Mouse (Mus musculus): Measurements from ENCODE around the gene Dok4.

Dok4 gene

DNA sequence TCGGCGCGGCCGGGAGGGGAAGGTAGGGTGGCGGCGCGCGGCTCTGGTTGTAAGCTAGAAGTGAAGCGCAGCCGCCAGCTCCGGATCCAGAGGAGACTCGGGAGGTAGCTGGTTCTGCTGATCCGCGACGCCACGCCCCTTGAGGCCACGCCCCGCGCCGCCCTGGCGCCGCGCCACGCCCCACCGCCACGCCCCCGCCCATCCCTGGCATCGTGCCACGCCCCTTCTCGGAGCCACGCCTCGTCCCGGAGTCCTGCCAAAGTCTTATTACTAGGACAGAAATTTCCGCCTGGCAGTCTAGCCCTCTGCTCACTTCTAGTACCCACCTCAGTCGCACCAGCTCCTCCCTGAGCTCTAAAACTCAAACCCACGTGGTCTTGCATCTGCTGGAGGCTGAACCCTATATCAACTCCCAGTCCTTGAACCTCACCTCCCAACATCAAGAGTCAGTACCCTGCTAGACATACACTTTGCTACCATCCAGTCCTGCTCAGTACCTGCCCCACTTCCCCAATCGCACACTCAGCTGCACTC, at the start of gene Dok4:
TSS of gene Dok4 (minus strand) at position 134 of the 534 bp plus-strand sequence.
- peak; percentile 83 for DNase-seq (ENCODE audit: low spot score)

GRCm38 (mm10) chr8:94923405-94923804, 47.3 kb upstream of the Dok4 start, which contains the start of gene Adgrg5:
Gene Adgrg5, plus strand, starts transcription at chr8:94923694.
- DNase-seq (ENCODE audit: low spot score) = no peak

- DNase-seq (ENCODE audit: low spot score) = no peak
These were observed 46.5 kb upstream of the Dok4 start for GRCm38 (mm10) chr8:94922602-94923001.

GRCm38 (mm10) chr8:94922176-94922575, 46.0 kb upstream of the Dok4 start:
- DNase-seq (ENCODE audit: low spot score) = no peak

DNA sequence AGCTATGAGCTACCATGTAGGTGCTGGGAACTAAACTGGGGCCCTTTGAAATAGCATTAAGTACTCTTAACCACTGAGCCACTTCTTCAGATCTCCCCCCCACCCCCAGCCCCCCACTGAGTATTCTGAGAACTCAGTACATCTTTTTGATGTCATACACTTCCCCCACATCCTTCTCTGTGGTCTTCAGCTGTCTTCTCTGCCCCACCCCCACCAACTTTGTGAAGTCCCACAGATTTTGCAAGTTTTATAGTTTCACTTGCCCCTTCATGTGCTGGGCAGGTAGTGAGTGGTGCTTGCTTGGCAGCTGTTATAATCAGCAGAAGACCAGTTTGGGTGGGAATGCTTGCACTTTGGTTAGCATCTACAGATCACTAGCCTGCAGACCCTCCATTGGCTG, 43.1 kb upstream of the Dok4 start:
- DNase-seq (ENCODE audit: low spot score) = no peak

- no peak for DNase-seq (ENCODE audit: low spot score)
These were observed 41.8 kb upstream of the Dok4 start, which contains the start of gene Ccdc102a for GRCm38 (mm10) chr8:94917851-94918495. Gene Ccdc102a, minus strand, starts transcription at chr8:94918098.

GRCm38 (mm10) chr8:94917352-94917751, 41.2 kb upstream of the Dok4 start:
- DNase-seq (ENCODE audit: low spot score) = peak; percentile 54

- DNase-seq (ENCODE audit: low spot score) = no peak
These were observed 40.8 kb upstream of the Dok4 start for GRCm38 (mm10) chr8:94916960-94917324.

DNA sequence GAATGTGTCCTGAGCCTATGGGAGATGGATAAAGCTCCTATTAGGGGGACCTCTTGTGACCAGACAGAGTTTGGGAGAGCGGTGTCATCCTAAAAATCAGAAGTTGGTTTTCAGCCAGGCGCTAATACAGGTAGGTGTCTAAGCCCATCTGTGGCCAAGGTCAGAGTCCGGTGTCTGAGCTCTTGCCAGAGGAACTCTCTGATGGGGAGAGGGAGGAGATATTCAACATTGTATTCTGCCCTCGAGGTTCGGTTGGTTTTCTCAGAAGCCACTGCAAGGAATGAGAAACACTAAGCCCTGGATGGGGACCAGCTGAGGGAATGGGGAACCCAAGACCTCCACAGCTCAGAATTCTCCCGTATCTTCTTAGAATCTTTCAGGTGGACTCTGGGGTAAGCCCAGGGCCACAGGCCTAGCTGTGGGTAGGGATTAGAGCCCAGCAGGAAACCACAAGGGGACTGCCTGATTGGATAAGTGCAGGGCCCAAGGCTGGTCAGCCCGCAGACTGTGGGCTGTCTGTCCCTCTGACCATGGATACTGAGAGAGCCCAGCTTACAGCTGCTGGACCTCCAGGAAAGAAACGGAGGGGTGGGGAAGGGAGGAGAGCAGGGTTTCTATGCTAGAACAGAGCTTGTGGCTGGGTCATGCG, 40.3 kb upstream of the Dok4 start:
- DNase-seq (ENCODE audit: low spot score) = no peak

GRCm38 (mm10) chr8:94914701-94915101, 38.6 kb upstream of the Dok4 start:
- DNase-seq (ENCODE audit: low spot score) = no peak

DNA sequence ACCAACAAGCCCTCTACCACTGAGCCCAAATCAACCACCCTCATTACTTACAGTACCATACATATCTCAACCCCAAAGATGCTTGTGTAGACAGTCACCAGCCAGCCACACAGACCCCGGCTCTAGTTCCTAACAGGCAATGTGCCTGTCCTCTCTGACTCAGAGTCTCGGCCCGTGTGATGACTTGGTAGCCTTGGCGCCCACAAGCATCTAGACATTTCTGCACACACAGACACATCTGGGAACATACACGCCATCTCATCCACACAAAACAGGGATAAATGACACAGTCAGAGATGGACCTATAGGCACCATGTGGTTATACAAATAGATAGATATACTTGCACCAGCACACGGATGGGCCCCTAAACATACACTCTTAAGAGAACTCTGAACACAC, 38.1 kb upstream of the Dok4 start:
- no peak for DNase-seq (ENCODE audit: low spot score)

GRCm38 (mm10) chr8:94913061-94913660, 37.0 kb upstream of the Dok4 start:
- no peak for DNase-seq (ENCODE audit: low spot score)

DNA sequence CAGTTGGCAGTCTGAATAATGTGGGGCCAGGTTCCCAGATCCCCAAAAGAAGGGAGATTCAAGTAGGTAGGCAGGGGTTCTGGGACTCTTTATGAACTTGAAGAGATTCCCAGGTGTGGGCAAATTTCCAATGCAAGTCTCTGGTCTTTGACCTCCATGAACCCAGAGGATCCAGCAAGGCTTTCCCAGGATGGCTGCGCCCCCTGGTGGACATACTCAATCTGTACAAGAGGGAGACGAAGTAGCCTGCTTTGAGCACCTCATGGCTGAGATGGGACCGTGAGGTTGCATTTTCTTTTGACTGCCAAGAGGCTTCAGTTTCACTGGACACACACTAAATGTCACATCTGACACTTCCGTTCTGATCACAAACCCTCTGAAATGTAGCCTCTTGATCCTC, 32.7 kb upstream of the Dok4 start:
- peak; percentile 88 for DNase-seq (ENCODE audit: low spot score)

GRCm38 (mm10) chr8:94907591-94908300, 31.6 kb upstream of the Dok4 start:
- DNase-seq (ENCODE audit: low spot score) = no peak

DNA sequence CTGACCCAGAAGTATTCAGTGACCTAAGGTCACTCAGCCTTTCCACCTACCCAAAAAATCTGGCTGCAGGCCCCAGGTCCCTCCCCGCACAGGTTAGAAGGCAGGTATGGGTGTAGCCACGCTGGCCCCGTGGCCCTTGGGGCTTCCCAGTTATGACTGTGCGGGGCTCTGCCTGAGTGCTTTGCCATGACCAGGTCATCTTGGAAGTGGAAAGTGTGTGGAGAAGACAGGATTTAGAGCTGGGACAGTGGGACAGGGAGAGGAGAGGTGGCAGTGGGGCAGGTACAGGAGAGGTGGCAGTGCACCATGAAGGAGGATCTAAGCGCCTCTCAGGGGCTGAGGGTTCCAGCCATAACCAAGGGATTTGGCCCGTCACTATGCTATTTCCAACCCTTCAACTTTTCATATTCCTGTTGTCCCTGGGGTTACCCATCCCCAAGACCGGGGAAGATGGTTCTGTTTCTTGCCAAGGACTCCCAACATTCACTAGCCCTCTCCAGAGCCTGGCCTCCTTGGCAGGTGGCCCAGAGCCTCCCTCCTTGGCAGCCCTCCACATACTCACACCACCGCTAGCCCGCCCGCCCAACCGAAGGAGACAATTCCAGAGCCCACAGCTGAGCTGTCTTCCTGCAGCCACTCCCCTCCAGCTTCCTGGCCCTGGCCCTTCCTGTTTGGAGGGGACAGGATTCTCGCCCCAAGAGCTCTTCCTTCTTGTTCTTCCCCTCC, 28.5 kb upstream of the Dok4 start:
- DNase-seq (ENCODE audit: low spot score) = no peak

- DNase-seq (ENCODE audit: low spot score) = no peak
These were observed 27.6 kb upstream of the Dok4 start for GRCm38 (mm10) chr8:94903709-94904108.

GRCm38 (mm10) chr8:94901031-94901430, 24.9 kb upstream of the Dok4 start:
- DNase-seq (ENCODE audit: low spot score) = no peak

DNA sequence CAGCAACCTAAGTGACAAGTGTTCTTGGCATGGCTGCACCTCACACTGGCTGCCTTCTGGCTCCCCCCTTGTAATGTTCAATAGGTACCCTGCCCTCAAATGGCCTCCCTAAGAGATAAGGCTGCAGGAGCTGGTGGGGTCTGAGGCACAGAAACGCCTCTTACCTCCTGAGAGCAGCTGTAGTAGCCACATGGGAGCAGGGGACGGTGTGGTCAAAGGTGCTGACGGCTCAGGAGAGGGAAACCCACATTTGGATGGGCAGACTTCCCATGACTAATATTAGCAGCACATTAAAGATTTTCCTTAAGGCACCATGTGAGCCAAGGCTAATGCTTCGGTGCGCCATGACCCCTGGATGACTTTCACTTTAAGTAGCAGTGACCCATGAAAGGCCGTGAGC, 24.5 kb upstream of the Dok4 start:
- DNase-seq (ENCODE audit: low spot score) = no peak

DNA sequence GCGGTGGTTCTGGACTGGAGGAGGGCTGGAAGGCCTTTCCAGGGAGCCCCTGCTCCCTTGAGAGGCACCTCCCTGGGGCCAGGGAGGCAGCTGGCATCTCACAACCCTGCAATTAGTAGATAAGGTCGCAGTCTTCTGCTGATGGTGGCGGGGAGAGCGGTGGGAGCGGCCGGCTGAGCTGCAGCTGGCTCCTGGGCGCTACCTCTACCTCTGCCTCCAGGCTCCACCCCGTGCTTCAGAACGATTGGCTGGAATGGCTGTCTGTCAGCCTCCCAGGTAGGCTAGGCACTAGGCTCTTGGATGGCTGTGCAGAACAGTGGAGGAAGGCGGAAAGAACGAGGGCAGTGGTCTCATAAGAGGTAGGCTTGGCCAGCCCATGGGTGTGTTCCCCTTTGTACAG, 23.1 kb upstream of the Dok4 start:
- peak; percentile 90 for DNase-seq (ENCODE audit: low spot score)

GRCm38 (mm10) chr8:94892917-94893316, 16.8 kb upstream of the Dok4 start:
- no peak for DNase-seq (ENCODE audit: low spot score)

- no peak for DNase-seq (ENCODE audit: low spot score)
These were observed 12.4 kb upstream of the Dok4 start for GRCm38 (mm10) chr8:94888383-94889036.

Data from c-Kit-positive CD71-positive TER-119-positive erythroid progenitor cells, embryonic 14.5 days (primary cell).